Mouse (Mus musculus): ENCODE measurements around the gene Sh3bp5. TPM values are rescaled to one million over a fixed set of nuclear protein-coding genes. Genes with fewer than 3 reads are reported as not detected.

Gene Sh3bp5
- 15.1 and 16.3 TPM in 2 replicates for polyA plus RNA-seq (2012; rRNA removed)

GRCm38 (mm10) chr14:31435930-31436693 lies at the start of gene Sh3bp5:
Gene Sh3bp5 (minus strand): TSS chr14:31436078.

GRCm38 (mm10) chr14:31336369-31337155 lies 99.3 kb downstream of the Sh3bp5 start, which contains the start of gene Capn7:
Gene Capn7 (plus strand): TSS chr14:31336638.

DNA sequence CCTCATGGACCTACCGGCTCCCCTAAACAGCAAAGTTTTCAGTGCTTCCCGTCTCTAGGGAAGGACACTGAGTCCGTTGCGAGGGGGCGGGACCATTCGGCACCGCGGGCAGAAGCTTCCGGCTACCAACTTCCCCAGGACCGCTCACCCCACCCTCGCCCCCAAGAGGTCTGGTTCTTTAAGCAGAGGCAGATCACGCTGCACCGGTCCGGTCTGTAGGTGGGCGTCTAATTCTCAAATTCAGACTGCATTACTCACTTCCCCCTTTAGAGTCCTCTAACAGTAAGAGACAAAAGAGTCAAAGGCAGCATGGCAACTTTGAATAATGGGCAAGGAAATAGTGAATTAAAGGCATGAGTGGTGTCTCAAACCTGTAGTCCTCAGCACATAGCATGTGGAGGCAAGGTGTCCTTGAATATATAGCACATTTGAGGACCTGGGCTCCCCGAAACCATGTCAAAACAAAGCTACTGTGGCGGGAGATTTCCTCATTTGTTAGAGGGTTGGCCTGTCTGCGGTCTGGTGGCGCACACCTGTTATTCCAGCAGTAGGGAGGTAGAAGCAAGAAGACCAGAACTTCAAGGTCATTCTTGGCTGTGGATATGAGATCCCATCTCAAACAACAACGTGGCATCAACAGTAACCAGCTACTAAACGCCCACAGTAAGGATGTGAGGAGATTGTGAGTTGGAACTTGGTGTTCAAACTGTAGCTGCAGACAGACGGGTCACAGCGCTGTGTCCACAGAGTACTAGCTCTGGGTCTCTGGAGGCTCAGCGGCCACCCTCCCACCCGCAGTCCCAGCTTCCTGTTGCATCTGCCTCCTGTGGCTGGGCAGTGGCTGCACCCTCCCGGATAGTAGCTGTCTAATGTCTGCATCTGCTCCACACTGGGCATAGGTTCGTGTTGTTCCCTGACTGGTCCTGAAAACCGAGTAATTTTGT lies 111.8 kb downstream of the Sh3bp5 start, which contains the start of gene Dnah1:
Dnah1 (minus strand) TSS at position 48 of the 944 bp plus-strand sequence.

Other genes starting within 250 kb of the Sh3bp5 start
- gene Tnnc1, start 227.8 kb downstream of the Sh3bp5 start, polyA plus RNA-seq (2012; rRNA removed), result 26.9 and 38.1 TPM in 2 replicates
- 57.5 and 73.8 TPM in 2 replicates for gene Nisch, start 219.1 kb downstream of the Sh3bp5 start, polyA plus RNA-seq (2012; rRNA removed)
- gene Sema3g, start 218.2 kb downstream of the Sh3bp5 start, polyA plus RNA-seq (2012; rRNA removed), result 0.12 and 0.14 TPM in 2 replicates
- 2.9 and 3.1 TPM in 2 replicates for gene Phf7, start 184.8 kb downstream of the Sh3bp5 start, polyA plus RNA-seq (2012; rRNA removed)
- gene Bap1, start 184.6 kb downstream of the Sh3bp5 start, polyA plus RNA-seq (2012; rRNA removed), result 24.0 and 27.4 TPM in 2 replicates
- gene Dnah1, start 112.2 kb downstream of the Sh3bp5 start, polyA plus RNA-seq (2012; rRNA removed), result 0.09 and 0.14 TPM in 2 replicates
- 13.1 and 14.8 TPM in 2 replicates for gene Capn7, start 99.4 kb downstream of the Sh3bp5 start, polyA plus RNA-seq (2012; rRNA removed)
- 21.1 and 24.9 TPM in 2 replicates for gene Eaf1, start 58.3 kb upstream of the Sh3bp5 start, polyA plus RNA-seq (2012; rRNA removed)
- gene Mettl6, start 59.0 kb upstream of the Sh3bp5 start, polyA plus RNA-seq (2012; rRNA removed), result 9.8 and 10.8 TPM in 2 replicates
- 0.06 and 0.09 TPM in 2 replicates for gene Colq, start 155.3 kb upstream of the Sh3bp5 start, polyA plus RNA-seq (2012; rRNA removed)
- not detected in 2 replicates for gene Gm49387, start 204.8 kb upstream of the Sh3bp5 start, polyA plus RNA-seq (2012; rRNA removed)
- 7.8 and 8.0 TPM in 2 replicates for gene Btd, start 204.9 kb upstream of the Sh3bp5 start, polyA plus RNA-seq (2012; rRNA removed)
- 6.5 and 7.2 TPM in 2 replicates for gene Hacl1, start 205.2 kb upstream of the Sh3bp5 start, polyA plus RNA-seq (2012; rRNA removed)

Data from liver, embryonic 14 days (tissue).